Mouse (Mus musculus): ENCODE measurements around the gene Mrps26. TPM values are rescaled to one million over a fixed set of nuclear protein-coding genes. Genes with fewer than 3 reads are reported as not detected.

Mrps26 gene
- polyA plus RNA-seq, 1 experiment = 102 TPM

DNA sequence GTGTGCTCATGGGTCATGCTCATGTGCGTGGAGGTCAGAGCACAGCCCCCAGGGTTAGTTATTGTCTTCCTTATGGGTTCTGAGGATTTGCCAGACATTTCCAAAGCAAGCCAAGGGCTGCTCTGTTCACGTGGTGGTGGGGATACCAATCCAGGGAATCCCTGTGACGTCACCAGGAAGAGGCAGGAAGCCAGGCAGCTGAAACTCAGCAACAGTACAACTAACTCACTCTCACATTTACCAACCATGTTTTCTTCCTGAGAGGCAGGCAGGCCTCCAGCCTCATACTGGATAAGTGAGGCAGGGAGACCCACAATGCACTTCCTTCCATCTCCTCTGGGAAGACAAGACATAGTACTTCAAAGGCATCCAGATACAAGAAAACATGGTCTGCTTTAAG is 34.9 kb downstream of the Mrps26 start:
- Histone ChIP-seq H3K79me2 (ENCODE audit: control insufficient read depth, insufficient read depth) (no peaks in the 10 kb centered on the region), H3K4me3 (ENCODE audit: insufficient read depth, poor library complexity, severe bottlenecking) (no peak overlapping the region), H3K27me3 (ENCODE audit: control insufficient read depth, insufficient read depth, insufficient read length) (no peaks in the 10 kb centered on the region), H3ac (ENCODE audit: control insufficient read depth, insufficient read length, low read depth) (no peak overlapping the region), H3K79me3 (ENCODE audit: low read depth) (no peaks in the 10 kb centered on the region), H3K36me3 (ENCODE audit: control insufficient read depth, insufficient read depth) (peaks cover 57% of the 10 kb centered on the region)
- no peak for TF ChIP-seq USF1 (IDR thresholded peaks at IDR 0.05; ENCODE audit: low read depth)
- no peak for TF ChIP-seq MYOG (IDR thresholded peaks at IDR 0.05; ENCODE audit: control insufficient read depth, extremely low read depth, insufficient read length)
- no peak for TF ChIP-seq MYOD1 (IDR thresholded peaks at IDR 0.05; ENCODE audit: control insufficient read depth, insufficient read length, low read depth)
- no peak for TF ChIP-seq MAX (IDR thresholded peaks at IDR 0.05)
- TF ChIP-seq CEBPB (IDR thresholded peaks at IDR 0.05; ENCODE audit: low read depth) = no peak
- no peak for TF ChIP-seq FOSL1 (IDR thresholded peaks at IDR 0.05; ENCODE audit: insufficient read depth, low read length, poor library complexity, severe bottlenecking)
- TF ChIP-seq CTCF (IDR thresholded peaks at IDR 0.05; ENCODE audit: control insufficient read depth, insufficient read depth, insufficient read length) = no peak

DNA sequence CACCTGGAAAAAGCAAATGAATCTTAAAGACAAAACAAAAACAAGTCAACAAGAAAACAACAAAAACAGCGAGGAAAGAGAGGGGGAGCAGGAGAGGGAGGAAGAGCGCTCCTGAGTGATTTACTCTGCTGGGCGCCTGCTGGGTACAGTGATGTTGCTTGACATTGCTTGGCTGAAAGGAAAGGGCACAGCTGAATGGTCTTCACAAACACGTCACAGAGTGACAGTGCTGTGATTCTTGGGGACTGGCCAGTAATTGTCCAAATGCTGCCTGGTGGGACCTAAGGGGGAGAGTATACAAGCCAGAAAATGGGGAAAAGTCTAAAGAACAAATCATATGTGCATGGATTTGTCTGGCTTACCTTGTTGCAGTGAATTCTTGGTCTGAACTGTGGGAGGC is 38.7 kb downstream of the Mrps26 start:
- no peak overlapping the region for H3K4me3 ChIP-seq (ENCODE audit: insufficient read depth, poor library complexity, severe bottlenecking)
- no peaks in the 10 kb centered on the region for H3K27me3 ChIP-seq (ENCODE audit: control insufficient read depth, insufficient read depth, insufficient read length)
- H3K79me3 ChIP-seq (ENCODE audit: low read depth) = no peaks in the 10 kb centered on the region
- TF ChIP-seq FOSL1 (IDR thresholded peaks at IDR 0.05; ENCODE audit: insufficient read depth, low read length, poor library complexity, severe bottlenecking) (no peak), CEBPB (IDR thresholded peaks at IDR 0.05; ENCODE audit: low read depth) (no peak), USF1 (IDR thresholded peaks at IDR 0.05; ENCODE audit: low read depth) (no peak), MYOD1 (IDR thresholded peaks at IDR 0.05; ENCODE audit: control insufficient read depth, insufficient read length, low read depth) (no peak), MYOG (IDR thresholded peaks at IDR 0.05; ENCODE audit: control insufficient read depth, extremely low read depth, insufficient read length) (no peak), MAX (IDR thresholded peaks at IDR 0.05) (no peak), CTCF (IDR thresholded peaks at IDR 0.05; ENCODE audit: control insufficient read depth, insufficient read depth, insufficient read length) (no peak)
- H3K36me3 ChIP-seq (ENCODE audit: control insufficient read depth, insufficient read depth) = peaks cover 45% of the 10 kb centered on the region
- H3ac ChIP-seq (ENCODE audit: control insufficient read depth, insufficient read length, low read depth) = no peak overlapping the region
- H3K79me2 ChIP-seq (ENCODE audit: control insufficient read depth, insufficient read depth) = no peaks in the 10 kb centered on the region

- H3K36me3 ChIP-seq (ENCODE audit: control insufficient read depth, insufficient read depth) = peaks cover 36% of the 10 kb centered on the region
- TF ChIP-seq CEBPB (IDR thresholded peaks at IDR 0.05; ENCODE audit: low read depth) (no peak), FOSL1 (IDR thresholded peaks at IDR 0.05; ENCODE audit: insufficient read depth, low read length, poor library complexity, severe bottlenecking) (no peak), USF1 (IDR thresholded peaks at IDR 0.05; ENCODE audit: low read depth) (no peak), MYOD1 (IDR thresholded peaks at IDR 0.05; ENCODE audit: control insufficient read depth, insufficient read length, low read depth) (no peak), CTCF (IDR thresholded peaks at IDR 0.05; ENCODE audit: control insufficient read depth, insufficient read depth, insufficient read length) (no peak), MAX (IDR thresholded peaks at IDR 0.05) (no peak), MYOG (IDR thresholded peaks at IDR 0.05; ENCODE audit: control insufficient read depth, extremely low read depth, insufficient read length) (no peak)
Observed at GRCm38 (mm10) chr2:130613091-130613490, 49.5 kb downstream of the Mrps26 start.

More at GRCm38 (mm10) chr2:130613091-130613490, 49.5 kb downstream of the Mrps26 start:
- no peak overlapping the region for H3K4me3 ChIP-seq (ENCODE audit: insufficient read depth, poor library complexity, severe bottlenecking)
- no peaks in the 10 kb centered on the region for H3K79me2 ChIP-seq (ENCODE audit: control insufficient read depth, insufficient read depth)
- no peaks in the 10 kb centered on the region for H3K27me3 ChIP-seq (ENCODE audit: control insufficient read depth, insufficient read depth, insufficient read length)
- no peak overlapping the region for H3ac ChIP-seq (ENCODE audit: control insufficient read depth, insufficient read length, low read depth)
- peaks cover 2% of the 10 kb centered on the region for H3K79me3 ChIP-seq (ENCODE audit: low read depth)

Small RNAs within 50 kb of the gene (microRNA-seq; reads per million reads assigned to microRNA genes)
- gene Gm23876 (ENCODE audit: borderline microRNAs expressed) = not detected

Other genes starting within 250 kb of the Mrps26 start
- 0.20 TPM for gene Cpxm1, start 166.2 kb upstream of the Mrps26 start, polyA plus RNA-seq (2012; fragmentation: generic; extraction: Trizol)
- gene Gm28372, start 158.5 kb upstream of the Mrps26 start, polyA plus RNA-seq (2012; fragmentation: generic; extraction: Trizol) = not detected
- gene 1700020A23Rik, start 158.5 kb upstream of the Mrps26 start, polyA plus RNA-seq (2012; fragmentation: generic; extraction: Trizol) = not detected
- gene Tmem239, start 157.3 kb upstream of the Mrps26 start, polyA plus RNA-seq (2012; fragmentation: generic; extraction: Trizol) = 0.02 TPM
- 44.0 TPM for gene Vps16, start 139.4 kb upstream of the Mrps26 start, polyA plus RNA-seq (2012; fragmentation: generic; extraction: Trizol)
- 15.4 TPM for gene Pced1a, start 139.0 kb upstream of the Mrps26 start, polyA plus RNA-seq (2012; fragmentation: generic; extraction: Trizol)
- gene Ptpra, start 113.5 kb upstream of the Mrps26 start, polyA plus RNA-seq (2012; fragmentation: generic; extraction: Trizol) = 31.6 TPM
- not detected for gene Oxt, start 12.4 kb downstream of the Mrps26 start, polyA plus RNA-seq (2012; fragmentation: generic; extraction: Trizol)
- gene Avp, start 18.8 kb downstream of the Mrps26 start, polyA plus RNA-seq (2012; fragmentation: generic; extraction: Trizol) = not detected
- gene Fastkd5, start 66.3 kb downstream of the Mrps26 start, polyA plus RNA-seq (2012; fragmentation: generic; extraction: Trizol) = 6.9 TPM
- 5.2 TPM for gene Ubox5, start 66.3 kb downstream of the Mrps26 start, polyA plus RNA-seq (2012; fragmentation: generic; extraction: Trizol)
- gene Lzts3, start 79.1 kb downstream of the Mrps26 start, polyA plus RNA-seq (2012; fragmentation: generic; extraction: Trizol) = 4.7 TPM
- gene Ddrgk1, start 100.9 kb downstream of the Mrps26 start, polyA plus RNA-seq (2012; fragmentation: generic; extraction: Trizol) = 80.4 TPM
- 95.9 TPM for gene Itpa, start 103.9 kb downstream of the Mrps26 start, polyA plus RNA-seq (2012; fragmentation: generic; extraction: Trizol)
- 1.9 TPM for gene Slc4a11, start 133.8 kb downstream of the Mrps26 start, polyA plus RNA-seq (2012; fragmentation: generic; extraction: Trizol)

Measured in C2C12 (cell line).